Mouse (Mus musculus) neural tube, embryonic 11.5 days (tissue): ENCODE data around the gene Mycbp. TPM values are rescaled to one million over a fixed set of nuclear protein-coding genes. Genes with fewer than 3 reads are reported as not detected.

Source experiments
- ATAC-seq: fragments of 200-750 bp; cut with Nextera tagmentation; 2 replicates; pipeline ENCODE4 v1.8.0; 2017; ENCODE audit warnings: moderate number of reproducible peaks, mild to moderate bottlenecking, moderate TSS enrichment, moderate library complexity; ENCODE audit not compliant: insufficient read depth, low FRiP score, low TSS enrichment
- DNase-seq: peaks from one replicate; pipeline ENCODE4 v3.0.0-alpha.2; 2015; ENCODE audit warnings: low spot score
- H3K27ac ChIP-seq: fragments of 300-500 bp; sonication (generic); 2 replicates; pipeline ENCODE4 v1.5.1; 2014; ENCODE audit warnings: low read depth, mild to moderate bottlenecking, low read length
- H3K27me3 ChIP-seq: fragments of 300-500 bp; sonication (generic); 2 replicates; pipeline ENCODE4 v1.6.1; 2014; ENCODE audit warnings: mild to moderate bottlenecking, low read length, mixed read lengths; ENCODE audit not compliant: control insufficient read depth, insufficient read depth
- H3K36me3 ChIP-seq: fragments of 300-500 bp; sonication (generic); 2 replicates; pipeline ENCODE4 v1.6.1; 2014; ENCODE audit warnings: mild to moderate bottlenecking, low read length, moderate library complexity, mixed read lengths; ENCODE audit not compliant: control insufficient read depth, insufficient read depth
- H3K4me1 ChIP-seq: fragments of 300-500 bp; sonication (generic); 2 replicates; pipeline ENCODE4 v1.6.1; 2014; ENCODE audit warnings: low read length, mixed read lengths; ENCODE audit not compliant: control insufficient read depth, insufficient read depth
- H3K4me2 ChIP-seq: fragments of 300-500 bp; sonication (generic); 2 replicates; pipeline ENCODE4 v1.6.1; 2014; ENCODE audit warnings: low read depth, mild to moderate bottlenecking, moderate library complexity
- H3K4me3 ChIP-seq: fragments of 300-500 bp; sonication (generic); 2 replicates; pipeline ENCODE4 v1.5.1; 2014; ENCODE audit warnings: low read depth, low read length
- H3K9ac ChIP-seq: fragments of 300-500 bp; sonication (generic); 2 replicates; pipeline ENCODE4 v1.6.1; 2014; ENCODE audit warnings: mild to moderate bottlenecking, low read length
- H3K9me3 ChIP-seq: fragments of 300-500 bp; sonication (generic); 2 replicates; pipeline ENCODE4 v1.6.1; 2016; ENCODE audit warnings: low read length; ENCODE audit not compliant: control insufficient read depth
- WGBS: fragments of 180-500 bp; shearing (Covaris S2); extraction: QIAGEN DNeasy Blood & Tissue Kit; methylation state at CpG from one replicate; pipeline ENCODE4 v1.1.7; 2014; 5-methylcytosine and 5-hydroxymethylcytosine counted together
- polyA plus RNA-seq: library from polyadenylated mRNA; unstranded; fragments of >200 nt; fragmentation: Nextera tagmentation; extraction: Ambion mirVana; gene quantifications from 2 replicates; pipeline ENCODE4 v1.2.1, GENCODE M21; 2014

The Mycbp gene
- polyA plus RNA-seq, 1 experiment from 2014 or later, result 54.3 TPM

GRCm38 (mm10) chr4:123903432-123903831 lies 1.2 kb upstream of the Mycbp start:
- no peaks in the 10 kb centered on the region for H3K4me1 ChIP-seq
- H3K36me3 ChIP-seq, result no peaks in the 10 kb centered on the region
- no peaks in the 10 kb centered on the region for H3K27me3 ChIP-seq
- H3K4me3 ChIP-seq, result no peak overlapping the region
- H3K4me2 ChIP-seq, result no peak overlapping the region
- H3K27ac ChIP-seq, result no peak overlapping the region
- 74% methylated on average over 3 of the region's 3 CpGs for WGBS
- DNase-seq (no peak), ATAC-seq (no peak)
- H3K9ac ChIP-seq, result no peak overlapping the region
- no peaks in the 10 kb centered on the region for H3K9me3 ChIP-seq

- under 1% methylated on average over 49 of the region's 53 CpGs for WGBS
- no peak for DNase-seq
- H3K27me3 ChIP-seq, result no peaks in the 10 kb centered on the region
- no peaks in the 10 kb centered on the region for H3K36me3 ChIP-seq
- H3K4me2 ChIP-seq, result peak overlapping the region; percentile 73
- H3K4me1 ChIP-seq, result no peaks in the 10 kb centered on the region
- H3K27ac ChIP-seq, result peak overlapping the region; percentile 53; the same call in 1 of the 2 replicates
- ATAC-seq, result no peak
- H3K9me3 ChIP-seq, result no peaks in the 10 kb centered on the region
- peak overlapping the region; percentile 73 for H3K9ac ChIP-seq
- H3K4me3 ChIP-seq, result peak overlapping the region; percentile 83
These were observed 565 bp downstream of the Mycbp start for GRCm38 (mm10) chr4:123905126-123905668.

- Histone ChIP-seq H3K36me3 (peaks cover 2% of the 10 kb centered on the region; the same call in 1 of the 2 replicates), H3K27me3 (no peaks in the 10 kb centered on the region), H3K27ac (no peak overlapping the region), H3K4me1 (peaks cover 6% of the 10 kb centered on the region), H3K4me2 (no peak overlapping the region), H3K4me3 (no peak overlapping the region), H3K9ac (no peak overlapping the region), H3K9me3 (no peaks in the 10 kb centered on the region)
- ATAC-seq (no peak), DNase-seq (no peak)
- WGBS, result 94% methylated on average over 4 of the region's 4 CpGs
These were observed 6.9 kb downstream of the Mycbp start for GRCm38 (mm10) chr4:123911503-123911902.

GRCm38 (mm10) chr4:123912431-123912830 lies 7.8 kb downstream of the Mycbp start:
- no peak for DNase-seq
- no peak overlapping the region for H3K27ac ChIP-seq
- no peak overlapping the region for H3K4me3 ChIP-seq
- ATAC-seq, result no peak
- peaks cover 6% of the 10 kb centered on the region for H3K4me1 ChIP-seq
- no peak overlapping the region for H3K4me2 ChIP-seq
- H3K9ac ChIP-seq, result no peak overlapping the region
- H3K27me3 ChIP-seq, result no peaks in the 10 kb centered on the region
- H3K36me3 ChIP-seq, result peaks cover 2% of the 10 kb centered on the region; the same call in 1 of the 2 replicates
- no peaks in the 10 kb centered on the region for H3K9me3 ChIP-seq
- 77% methylated on average over 2 of the region's 2 CpGs for WGBS

GRCm38 (mm10) chr4:123916748-123917547 lies 12.3 kb downstream of the Mycbp start, which contains the start of gene Rragc:
Gene Rragc (plus strand): TSS chr4:123917446.
- peak within 1 kb of the TSS; percentile 91 for H3K4me2 ChIP-seq
- 1% methylated on average over 46 of the region's 49 CpGs for whole genome bisulfite sequencing

GRCm38 (mm10) chr4:123917548-123918140 lies 13.0 kb downstream of the Mycbp start, which contains the start of gene 4930535I16Rik:
Gene 4930535I16Rik (minus strand): TSS chr4:123918022.
- Histone ChIP-seq H3K9me3 (no peaks in the 10 kb centered on the region), H3K36me3 (peaks cover 5% of the 10 kb centered on the region; the same call in 1 of the 2 replicates), H3K27ac (peak within 1 kb of the TSS; percentile 70), H3K9ac (peak within 1 kb of the TSS; percentile 87), H3K4me1 (peaks cover 14% of the 10 kb centered on the region), H3K4me3 (peak within 1 kb of the TSS; percentile 94), H3K27me3 (no peaks in the 10 kb centered on the region), H3K4me2 (peak within 1 kb of the TSS; percentile 91)
- ATAC-seq, result peak; percentile 39
- WGBS, result 0% methylated on average over 47 of the region's 63 CpGs
- no peak for DNase-seq

More at GRCm38 (mm10) chr4:123916748-123917547, 12.3 kb downstream of the Mycbp start, which contains the start of gene Rragc:
- peaks cover 4% of the 10 kb centered on the region; the same call in 1 of the 2 replicates for H3K36me3 ChIP-seq
- H3K27ac ChIP-seq, result peak within 1 kb of the TSS; percentile 70
- no peaks in the 10 kb centered on the region for H3K9me3 ChIP-seq
- DNase-seq, result peak; percentile 99
- H3K27me3 ChIP-seq, result no peaks in the 10 kb centered on the region
- peak within 1 kb of the TSS; percentile 87 for H3K9ac ChIP-seq
- ATAC-seq, result peak; percentile 100
- peaks cover 14% of the 10 kb centered on the region for H3K4me1 ChIP-seq
- H3K4me3 ChIP-seq, result peak within 1 kb of the TSS; percentile 94

- DNase-seq (no peak), ATAC-seq (no peak)
- no peaks in the 10 kb centered on the region for H3K9me3 ChIP-seq
- H3K4me3 ChIP-seq, result no peak overlapping the region
- WGBS, result 66% methylated on average over 2 of the region's 2 CpGs
- peaks cover 14% of the 10 kb centered on the region for H3K4me1 ChIP-seq
- H3K27me3 ChIP-seq, result no peaks in the 10 kb centered on the region
- no peak overlapping the region for H3K27ac ChIP-seq
- peaks cover 5% of the 10 kb centered on the region; the same call in 1 of the 2 replicates for H3K36me3 ChIP-seq
- no peak overlapping the region for H3K9ac ChIP-seq
- peak overlapping the region; percentile 91; the same call in 1 of the 2 replicates for H3K4me2 ChIP-seq
These were observed 14.2 kb downstream of the Mycbp start for GRCm38 (mm10) chr4:123918851-123919250.

GRCm38 (mm10) chr4:123921055-123921565 lies 16.5 kb downstream of the Mycbp start:
- Histone ChIP-seq H3K36me3 (peaks cover 7% of the 10 kb centered on the region; the same call in 1 of the 2 replicates), H3K9me3 (no peaks in the 10 kb centered on the region), H3K4me2 (no peak overlapping the region), H3K27ac (no peak overlapping the region), H3K9ac (no peak overlapping the region), H3K4me3 (no peak overlapping the region), H3K27me3 (no peaks in the 10 kb centered on the region), H3K4me1 (peaks cover 12% of the 10 kb centered on the region)
- ATAC-seq (no peak), DNase-seq (no peak)
- WGBS, result 93% methylated on average over 4 of the region's 4 CpGs
